Mouse (Mus musculus): ENCODE data around the gene Foxo1.

DNA sequence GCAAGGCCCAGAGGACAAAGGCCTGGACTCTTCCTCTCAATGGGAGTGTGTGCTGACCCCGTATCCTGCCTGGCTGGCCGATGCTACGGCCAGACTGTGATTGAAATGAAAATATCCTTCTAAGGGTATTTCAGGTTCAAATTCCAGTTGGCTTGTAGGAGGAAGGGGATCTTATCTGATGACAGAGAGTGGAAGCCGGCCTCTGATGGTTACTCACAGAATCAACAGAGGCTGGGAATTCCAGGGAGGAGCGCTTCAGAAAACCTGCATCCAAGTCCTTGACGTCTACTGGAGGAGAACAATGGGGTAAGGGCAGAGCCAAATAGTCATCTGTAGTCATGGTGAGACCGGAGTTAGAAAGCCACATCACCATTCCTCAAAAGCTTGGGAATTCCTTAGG, 115.2 kb downstream of the Foxo1 start:
- TF ChIP-seq POLR2A (IDR thresholded peaks at IDR 0.05; ENCODE audit: low read depth, low read length) (no peak), CTCF (IDR thresholded peaks at IDR 0.05; ENCODE audit: extremely low read depth, insufficient read length, insufficient replicate concordance, low read depth, low read length) (no peak)

Data from small intestine, adult 2 months (tissue).